Mouse (Mus musculus) ES-Bruce4 (cell line): ENCODE data around the gene Coil. TPM values are rescaled to one million over a fixed set of nuclear protein-coding genes. Genes with fewer than 3 reads are reported as not detected.
A peak's percentile ranks its signal among the peaks of the same experiment; 100 is the strongest.
"Not testable (repeated sequence)": the region's sequence is repeated elsewhere in the genome, so short reads cannot be mapped to it uniquely, and the experiment has no call there.

ENCODE experiments used
- H3K27ac ChIP-seq: 2 replicates; pipeline ENCODE4 v1.5.1; 2012; ENCODE audit warnings: low read length, inconsistent platforms; ENCODE audit not compliant: insufficient read depth
- H3K27me3 ChIP-seq: 2 replicates; pipeline ENCODE4 v1.6.1; 2012; ENCODE audit warnings: mild to moderate bottlenecking, low read length, inconsistent platforms; ENCODE audit not compliant: control insufficient read depth, poor library complexity, insufficient read depth, severe bottlenecking
- H3K36me3 ChIP-seq: 2 replicates; pipeline ENCODE4 v1.6.1; 2012; ENCODE audit warnings: inconsistent platforms, mild to moderate bottlenecking, low read length, moderate library complexity; ENCODE audit not compliant: control insufficient read depth, poor library complexity, insufficient read depth, severe bottlenecking
- H3K4me1 ChIP-seq: one replicate; pipeline ENCODE4 v1.8.1; 2011; ENCODE audit warnings: low read length; ENCODE audit not compliant: control insufficient read depth, insufficient read depth
- H3K4me3 ChIP-seq: 2 replicates; pipeline ENCODE4 v1.5.1; 2011; ENCODE audit warnings: low read depth, mild to moderate bottlenecking, low read length
- H3K9ac ChIP-seq: 2 replicates; pipeline ENCODE4 v1.6.1; 2012; ENCODE audit warnings: low read depth, mild to moderate bottlenecking, inconsistent platforms; ENCODE audit not compliant: poor library complexity, severe bottlenecking
- H3K9me3 ChIP-seq: replicated peaks from 2 replicates; pipeline ENCODE4 v1.6.1; 2012; ENCODE audit warnings: mild to moderate bottlenecking, low read length, inconsistent platforms; ENCODE audit not compliant: control insufficient read depth, poor library complexity, insufficient read depth, severe bottlenecking
- CTCF ChIP-seq: IDR thresholded peaks from one replicate; pipeline ENCODE4 v1.8.1; 2011; ENCODE audit warnings: low read depth, low read length
- EP300 ChIP-seq: IDR thresholded peaks from 2 replicates; pipeline ENCODE4 v1.6.1; 2011; ENCODE audit warnings: low read depth, low read length; ENCODE audit not compliant: insufficient read depth
- POLR2A ChIP-seq: IDR thresholded peaks from one replicate; pipeline ENCODE4 v1.8.1; 2011; ENCODE audit warnings: low read length; ENCODE audit not compliant: insufficient read depth
- polyA plus RNA-seq: library from polyadenylated mRNA; stranded (reverse); fragments of >200 nt; gene quantifications from 2 replicates; pipeline ENCODE4 v1.2.4, GENCODE M21; 2011; ENCODE audit warnings: low read depth; ENCODE audit not compliant: missing spikeins, insufficient read depth, insufficient read length

The Coil gene
- polyA plus RNA-seq, 1 experiment: 32.7 TPM

DNA sequence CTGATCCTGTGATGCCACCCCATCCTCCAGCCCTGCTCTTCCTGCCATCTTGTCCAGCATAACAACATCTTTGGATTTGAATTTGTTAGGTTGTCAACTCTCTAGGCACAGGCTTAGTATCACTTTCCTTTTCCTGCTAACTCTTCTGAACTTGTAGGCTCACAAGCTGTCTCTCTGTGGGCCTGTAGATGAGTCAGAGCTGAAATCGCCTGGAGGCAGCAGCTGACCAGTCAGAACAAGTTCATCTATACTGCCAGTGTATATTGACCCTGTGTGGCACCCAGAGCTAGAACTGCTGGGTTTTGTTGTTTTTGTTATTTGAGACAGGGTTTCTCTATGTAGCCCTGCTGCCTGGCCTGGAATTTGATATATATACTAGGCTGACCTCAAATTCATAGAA, 61.1 kb downstream of the Coil start:
- Histone ChIP-seq H3K4me1 (peaks cover 9% of the 10 kb centered on the region), H3K27me3 (no peaks in the 10 kb centered on the region), H3K9me3 (no peaks in the 10 kb centered on the region), H3K4me3 (no peak overlapping the region), H3K27ac (no peak overlapping the region), H3K9ac (no peak overlapping the region), H3K36me3 (no peaks in the 10 kb centered on the region)
- no peak for TF ChIP-seq POLR2A
- no peak for TF ChIP-seq EP300
- TF ChIP-seq CTCF: no peak

DNA sequence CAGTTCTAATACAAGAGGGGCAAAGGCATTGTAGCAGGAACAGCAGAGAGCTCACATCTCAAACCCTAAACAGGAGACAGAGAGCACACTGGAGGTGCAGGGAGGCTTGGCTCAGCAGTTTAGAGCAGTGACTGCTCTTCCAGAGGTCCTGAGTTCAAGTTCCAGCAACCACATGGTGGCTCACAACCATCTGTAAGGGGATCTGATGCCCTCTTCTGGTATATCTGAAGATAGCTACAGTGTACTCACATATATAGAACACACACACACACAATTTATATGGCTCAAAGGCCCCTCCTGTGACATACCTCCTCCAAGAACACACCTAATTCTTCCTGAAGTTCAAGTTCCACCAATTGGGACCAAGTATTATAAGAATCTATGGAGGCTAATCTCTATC, 64.5 kb downstream of the Coil start:
- Histone ChIP-seq H3K9ac (no peak overlapping the region), H3K4me3 (no peak overlapping the region), H3K36me3 (peaks cover 17% of the 10 kb centered on the region), H3K4me1 (peaks cover 3% of the 10 kb centered on the region), H3K9me3 (no peaks in the 10 kb centered on the region), H3K27ac (no peak overlapping the region), H3K27me3 (no peaks in the 10 kb centered on the region)
- no peak for TF ChIP-seq EP300
- TF ChIP-seq POLR2A: no peak
- TF ChIP-seq CTCF: no peak

- Histone ChIP-seq H3K9me3 (no peaks in the 10 kb centered on the region), H3K27me3 (no peaks in the 10 kb centered on the region), H3K9ac (no peak overlapping the region), H3K36me3 (peaks cover 26% of the 10 kb centered on the region), H3K27ac (no peak overlapping the region), H3K4me3 (no peak overlapping the region), H3K4me1 (no peaks in the 10 kb centered on the region)
- no peak for TF ChIP-seq CTCF
- TF ChIP-seq POLR2A: no peak
- TF ChIP-seq EP300: no peak
Observed at GRCm38 (mm10) chr11:89035552-89035951, 65.5 kb downstream of the Coil start.

GRCm38 (mm10) chr11:89038496-89038895, 68.4 kb downstream of the Coil start:
- H3K9ac ChIP-seq: no peak overlapping the region
- H3K27me3 ChIP-seq: no peaks in the 10 kb centered on the region
- H3K4me1 ChIP-seq: no peaks in the 10 kb centered on the region
- TF ChIP-seq EP300 (no peak), POLR2A (no peak), CTCF (no peak)
- H3K36me3 ChIP-seq: peaks cover 47% of the 10 kb centered on the region
- H3K4me3 ChIP-seq: no peak overlapping the region
- H3K27ac ChIP-seq: no peak overlapping the region
- H3K9me3 ChIP-seq: no peaks in the 10 kb centered on the region

- Histone ChIP-seq H3K4me3 (no peak overlapping the region), H3K27ac (no peak overlapping the region), H3K9me3 (no peaks in the 10 kb centered on the region), H3K4me1 (no peaks in the 10 kb centered on the region), H3K27me3 (no peaks in the 10 kb centered on the region), H3K36me3 (peaks cover 54% of the 10 kb centered on the region), H3K9ac (no peak overlapping the region)
- TF ChIP-seq EP300 (no peak), CTCF (peak; percentile 99), POLR2A (no peak)
Observed at GRCm38 (mm10) chr11:89039325-89039724, 69.3 kb downstream of the Coil start.

DNA sequence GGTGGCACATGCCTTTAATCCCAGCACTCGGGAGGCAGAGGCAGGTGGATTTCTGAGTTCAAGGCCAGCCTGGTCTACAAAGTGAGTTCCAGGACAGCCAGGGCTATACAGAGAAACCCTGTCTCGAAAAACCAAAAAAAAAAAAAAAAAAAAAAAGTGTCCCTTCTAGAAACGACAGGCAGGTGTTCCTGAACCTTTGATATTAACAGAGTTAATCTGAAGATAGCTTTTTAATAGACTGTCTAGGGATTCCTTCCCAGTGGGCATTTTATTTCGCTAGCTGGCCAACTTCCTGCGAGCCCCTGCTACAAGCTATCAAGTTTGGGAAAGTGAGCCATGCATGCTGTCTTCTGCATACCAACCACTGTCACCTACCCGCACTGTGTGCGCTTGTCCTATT, 71.0 kb downstream of the Coil start:
- H3K27me3 ChIP-seq, H3K27ac ChIP-seq, H3K9ac ChIP-seq, H3K4me1 ChIP-seq, H3K4me3 ChIP-seq, H3K9me3 ChIP-seq: not testable (repeated sequence)
- peaks cover 63% of the 10 kb centered on the region for H3K36me3 ChIP-seq

Other genes starting within 250 kb of the Coil start
- gene Akap1, start 105.7 kb upstream of the Coil start, polyA plus RNA-seq: 48.2 and 51.4 TPM in 2 replicates
- gene Scpep1, start 14.8 kb upstream of the Coil start, polyA plus RNA-seq: 186 and 188 TPM in 2 replicates
- gene Elobl, start 3.3 kb upstream of the Coil start, polyA plus RNA-seq: 12.6 and 13.8 TPM in 2 replicates
- 47.3 and 49.9 TPM in 2 replicates for gene Trim25, start 29.1 kb downstream of the Coil start, polyA plus RNA-seq
- 11.3 and 12.8 TPM in 2 replicates for gene Dgke, start 96.6 kb downstream of the Coil start, polyA plus RNA-seq
- not detected in 2 replicates for gene Gm525, start 103.6 kb downstream of the Coil start, polyA plus RNA-seq